Mouse (Mus musculus): ENCODE data around the gene Hnrnpk. TPM values are rescaled to one million over a fixed set of nuclear protein-coding genes. Genes with fewer than 3 reads are reported as not detected.

The Hnrnpk gene
- total RNA-seq, 2 experiments from 2014 or later, result 216 to 254 TPM

Small RNA genes lying within 50 kb of the gene (microRNA-seq; reads per million reads assigned to microRNA genes)
- 68.7 to 74.2 reads per million in 2 experiments for gene Mir7-1

Other genes with a start within 250 kb of the Hnrnpk start
- gene Idnk, start 245.7 kb downstream of the Hnrnpk start, total RNA-seq (2021), result 1 to 10 TPM; 8.5 to 8.6 TPM
- 10 to 100 TPM; 42.1 to 44.9 TPM for gene Ubqln1, start 187.7 kb downstream of the Hnrnpk start, total RNA-seq (2021)
- 10 to 100 TPM; 20.6 to 24.3 TPM for gene Gkap1, start 127.6 kb downstream of the Hnrnpk start, total RNA-seq (2021)
- not detected for gene Kif27, start 44.2 kb downstream of the Hnrnpk start, total RNA-seq (2021)
- 1 to 10 TPM; 6.8 to 6.9 TPM for gene 2210016F16Rik, start 18.1 kb downstream of the Hnrnpk start, total RNA-seq (2021)
- 1 to 10 TPM; 4.8 to 5.0 TPM for gene Rmi1, start 1.1 kb downstream of the Hnrnpk start, total RNA-seq (2021)
- not detected for gene Slc28a3, start 207.5 kb upstream of the Hnrnpk start, total RNA-seq (2021)